Mouse (Mus musculus) thymus, adult 2 months (tissue): ENCODE results near the gene Pole4.

Source experiments
- CTCF ChIP-seq: fragments of 200-500 bp; IDR thresholded peaks from 2 replicates; pipeline ENCODE4 v1.5.1; 2012; ENCODE audit warnings: mild to moderate bottlenecking, control low read depth, low read length, moderate library complexity, borderline replicate concordance; ENCODE audit not compliant: control insufficient read depth, poor library complexity, insufficient read depth; ENCODE audit errors: extremely low read depth
- POLR2A ChIP-seq: fragments of 200-500 bp; IDR thresholded peaks from 2 replicates; pipeline ENCODE4 v1.6.1; 2012; ENCODE audit warnings: mild to moderate bottlenecking, low read length, control low read depth, moderate library complexity; ENCODE audit not compliant: control insufficient read depth, poor library complexity, insufficient read depth; ENCODE audit errors: extremely low read depth

- TF ChIP-seq CTCF, result peak; percentile 60; the same call in 1 of the 2 replicates
- TF ChIP-seq POLR2A, result no peak
Observed at GRCm38 (mm10) chr6:82714243-82714642, 9.1 kb upstream of the Pole4 start.
